Mouse (Mus musculus) myocyte (in vitro differentiated cells): Measurements from ENCODE around the gene Rptor. TPM values are rescaled to one million over a fixed set of nuclear protein-coding genes. Genes with fewer than 3 reads are reported as not detected.

Experiments used
- H3K27me3 ChIP-seq: one replicate; pipeline ENCODE4 v1.6.1; 2011; ENCODE audit not compliant: control insufficient read depth, insufficient read depth, insufficient read length
- H3K36me3 ChIP-seq: one replicate; pipeline ENCODE4 v1.6.1; 2011; ENCODE audit not compliant: control insufficient read depth, insufficient read depth
- H3K4me2 ChIP-seq: one replicate; pipeline ENCODE4 v1.6.1; 2011; ENCODE audit warnings: low read depth, control low read depth
- H3K4me3 ChIP-seq: one replicate; pipeline ENCODE4 v1.5.1; 2011; ENCODE audit warnings: mild to moderate bottlenecking, control low read depth, moderate library complexity
- H3K79me2 ChIP-seq: one replicate; pipeline ENCODE4 v1.6.1; 2011; ENCODE audit not compliant: control insufficient read depth, insufficient read depth
- H3ac ChIP-seq: one replicate; pipeline ENCODE4 v1.6.1; 2011; ENCODE audit not compliant: control insufficient read depth, insufficient read length
- CEBPB ChIP-seq: IDR thresholded peaks from 2 replicates; pipeline ENCODE4 v1.6.1; 2011; ENCODE audit warnings: mild to moderate bottlenecking, moderate library complexity; ENCODE audit not compliant: poor library complexity, insufficient read depth, severe bottlenecking
- E2F4 ChIP-seq: IDR thresholded peaks from one replicate; pipeline ENCODE4 v1.6.1; 2011; ENCODE audit warnings: mild to moderate bottlenecking, control low read depth, moderate library complexity; ENCODE audit not compliant: insufficient read depth
- MAX ChIP-seq: IDR thresholded peaks from one replicate; pipeline ENCODE4 v1.6.1; 2011; ENCODE audit warnings: low read depth, mild to moderate bottlenecking, control low read depth
- MYOD1 ChIP-seq, 3 experiments: IDR thresholded peaks; one replicate each; pipeline ENCODE4 v1.6.1; 2011; ENCODE audit warnings: control low read depth in 2 of 3, low read depth in 2 of 3, mild to moderate bottlenecking in 2 of 3, moderate library complexity in 1 of 3; ENCODE audit not compliant: insufficient read length in 2 of 3, control insufficient read depth in 1 of 3
- MYOG ChIP-seq, 3 experiments: IDR thresholded peaks; one replicate each; pipeline ENCODE4 v1.6.1; 2011; ENCODE audit warnings: control low read depth in 2 of 3, low read depth in 2 of 3, mild to moderate bottlenecking in 2 of 3; ENCODE audit not compliant: insufficient read length in 2 of 3, control insufficient read depth in 1 of 3, insufficient read depth in 1 of 3
- POLR2A ChIP-seq: IDR thresholded peaks from one replicate; pipeline ENCODE4 v1.6.1; 2011; ENCODE audit warnings: low read depth, mild to moderate bottlenecking, control low read depth, moderate library complexity; ENCODE audit not compliant: insufficient read length
- POLR2AphosphoS2 ChIP-seq: IDR thresholded peaks from one replicate; pipeline ENCODE4 v1.6.1; 2011; ENCODE audit warnings: low read depth, control low read depth; ENCODE audit not compliant: insufficient read length
- REST ChIP-seq: IDR thresholded peaks from one replicate; pipeline ENCODE4 v1.6.1; 2011; ENCODE audit warnings: mild to moderate bottlenecking, control low read depth, moderate library complexity; ENCODE audit not compliant: insufficient read depth, insufficient read length
- SRF ChIP-seq: IDR thresholded peaks from one replicate; pipeline ENCODE4 v1.6.1; 2011; ENCODE audit warnings: low read depth; ENCODE audit not compliant: control insufficient read depth, insufficient read length
- TCF12 ChIP-seq: IDR thresholded peaks from one replicate; pipeline ENCODE4 v1.6.1; 2011; ENCODE audit warnings: mild to moderate bottlenecking, control low read depth; ENCODE audit not compliant: poor library complexity, insufficient read depth, severe bottlenecking
- TCF3 ChIP-seq: IDR thresholded peaks from one replicate; pipeline ENCODE4 v1.6.1; 2011; ENCODE audit warnings: low read depth, control low read depth; ENCODE audit not compliant: insufficient read length
- USF1 ChIP-seq: IDR thresholded peaks from one replicate; pipeline ENCODE4 v1.6.1; 2011; ENCODE audit warnings: low read depth, mild to moderate bottlenecking, control low read depth, moderate library complexity
- polyA plus RNA-seq: library from polyadenylated mRNA; unstranded; fragments of >200 nt; fragmentation: generic; extraction: Trizol; gene quantifications from one replicate; pipeline ENCODE4 v1.2.1, GENCODE M21; 2012; ENCODE audit warnings: missing spikeins

The Rptor gene
- polyA plus RNA-seq, 1 experiment, result 59.5 TPM

GRCm38 (mm10) chr11:119912845-119913244, 310.1 kb downstream of the Rptor start:
- H3K79me2 ChIP-seq, result peaks cover 14% of the 10 kb centered on the region
- H3ac ChIP-seq, result no peak overlapping the region
- peak overlapping the region; percentile 99 for H3K4me2 ChIP-seq
- TF ChIP-seq POLR2AphosphoS2 (no peak), CEBPB (no peak), SRF (no peak), MAX (no peak), REST (no peak), MYOD1 (IDR thresholded peaks at IDR 0.05; ENCODE audit: control insufficient read depth in 1 of 3, insufficient read length in 2 of 3, low read depth in 2 of 3) (no peak), TCF3 (no peak), E2F4 (no peak), USF1 (no peak), MYOG (IDR thresholded peaks at IDR 0.05; ENCODE audit: control insufficient read depth in 1 of 3, insufficient read depth in 1 of 3, insufficient read length in 2 of 3, low read depth in 2 of 3) (no peak), POLR2A (no peak), TCF12 (no peak)
- no peaks in the 10 kb centered on the region for H3K27me3 ChIP-seq
- peak overlapping the region; percentile 86 for H3K4me3 ChIP-seq
- peaks cover 7% of the 10 kb centered on the region for H3K36me3 ChIP-seq

DNA sequence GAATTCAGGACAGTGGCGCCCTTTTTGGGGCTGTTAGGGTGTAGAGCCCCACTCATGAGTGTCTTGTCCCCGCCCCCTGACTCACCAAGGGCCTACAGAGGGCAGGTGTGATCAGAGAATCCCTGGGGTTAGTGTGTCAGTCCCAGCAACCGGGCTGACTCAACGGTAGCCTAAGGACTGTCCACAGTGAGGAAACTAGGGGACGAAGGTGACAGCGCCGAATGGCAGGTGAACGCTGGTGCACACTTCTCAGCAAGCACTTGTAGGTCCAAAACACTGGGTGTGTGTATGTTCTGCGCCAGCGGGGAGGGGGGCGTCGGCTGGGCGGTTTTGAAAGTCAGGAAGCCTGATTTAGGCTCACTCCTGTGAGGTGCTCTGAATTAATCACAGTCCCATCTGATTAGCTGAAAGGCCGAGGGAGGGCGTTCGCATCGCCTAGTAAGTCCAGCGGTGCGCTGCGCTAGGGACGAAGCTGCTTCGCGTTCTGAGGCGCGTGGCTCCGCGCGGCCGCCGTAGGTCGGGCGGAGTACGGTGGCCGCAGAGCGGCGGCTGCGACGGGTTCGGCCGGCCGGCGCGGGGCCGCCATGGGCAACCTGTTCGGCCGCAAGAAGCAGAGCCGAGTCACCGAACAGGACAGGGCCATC, 310.7 kb downstream of the Rptor start, which contains the start of gene Chmp6:
Gene Chmp6, plus strand, starts transcription at position 151 of the 644 bp plus-strand sequence.
- H3K4me3 ChIP-seq, result peak within 1 kb of the TSS; percentile 86
- TF ChIP-seq TCF12 (no peak), E2F4 (no peak), POLR2AphosphoS2 (peak; percentile 61), MYOG (IDR thresholded peaks at IDR 0.05; ENCODE audit: control insufficient read depth in 1 of 3, insufficient read depth in 1 of 3, insufficient read length in 2 of 3, low read depth in 2 of 3) (peak in 2 of 3 experiments; percentile 2 to 57), POLR2A (peak; percentile 51), SRF (peak; percentile 65), CEBPB (no peak)
- peak within 1 kb of the TSS; percentile 54 for H3ac ChIP-seq
- H3K27me3 ChIP-seq, result no peaks in the 10 kb centered on the region
- peaks cover 7% of the 10 kb centered on the region for H3K36me3 ChIP-seq
- peaks cover 14% of the 10 kb centered on the region for H3K79me2 ChIP-seq
- peak within 1 kb of the TSS; percentile 99 for H3K4me2 ChIP-seq

DNA sequence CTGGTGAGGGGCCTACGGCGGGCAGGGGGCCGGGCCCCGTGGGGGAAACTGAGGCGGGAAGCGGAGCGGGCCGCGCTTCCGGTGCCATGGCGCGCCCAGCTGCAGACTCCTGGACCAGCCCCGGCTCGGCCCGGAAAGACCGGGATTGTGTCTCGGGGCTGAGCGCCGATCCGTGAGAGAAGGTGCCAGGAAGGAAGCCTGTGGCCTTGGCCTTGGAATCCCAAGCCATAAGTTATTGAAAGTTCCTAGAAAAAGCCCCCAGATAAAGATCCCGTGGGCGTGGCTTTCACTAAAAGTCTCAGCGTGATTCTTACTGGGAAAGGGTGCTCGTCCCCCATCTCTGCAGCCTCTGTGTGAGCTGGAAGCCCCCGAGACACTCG, 311.2 kb downstream of the Rptor start:
- H3K79me2 ChIP-seq, result peaks cover 14% of the 10 kb centered on the region
- peak overlapping the region; percentile 86 for H3K4me3 ChIP-seq
- H3K36me3 ChIP-seq, result peaks cover 7% of the 10 kb centered on the region
- no peaks in the 10 kb centered on the region for H3K27me3 ChIP-seq
- TF ChIP-seq TCF3 (no peak), CEBPB (no peak), REST (no peak), MAX (no peak), MYOD1 (IDR thresholded peaks at IDR 0.05; ENCODE audit: control insufficient read depth in 1 of 3, insufficient read length in 2 of 3, low read depth in 2 of 3) (no peak), POLR2A (no peak), TCF12 (no peak), MYOG (IDR thresholded peaks at IDR 0.05; ENCODE audit: control insufficient read depth in 1 of 3, insufficient read depth in 1 of 3, insufficient read length in 2 of 3, low read depth in 2 of 3) (no peak), USF1 (no peak), SRF (no peak)
- peak overlapping the region; percentile 54 for H3ac ChIP-seq
- H3K4me2 ChIP-seq, result peak overlapping the region; percentile 86

GRCm38 (mm10) chr11:119914381-119914780, 311.7 kb downstream of the Rptor start:
- TF ChIP-seq SRF (no peak), E2F4 (no peak), USF1 (no peak), MYOG (IDR thresholded peaks at IDR 0.05; ENCODE audit: control insufficient read depth in 1 of 3, insufficient read depth in 1 of 3, insufficient read length in 2 of 3, low read depth in 2 of 3) (no peak)
- Histone ChIP-seq H3K36me3 (peaks cover 7% of the 10 kb centered on the region), H3K27me3 (no peaks in the 10 kb centered on the region), H3K4me3 (peak overlapping the region; percentile 86), H3ac (peak overlapping the region; percentile 54), H3K79me2 (peaks cover 14% of the 10 kb centered on the region), H3K4me2 (peak overlapping the region; percentile 86)

- peaks cover 7% of the 10 kb centered on the region for H3K36me3 ChIP-seq
- H3K79me2 ChIP-seq, result peaks cover 14% of the 10 kb centered on the region
- no peak for TF ChIP-seq TCF3
- no peak overlapping the region for H3ac ChIP-seq
- H3K27me3 ChIP-seq, result no peaks in the 10 kb centered on the region
- H3K4me2 ChIP-seq, result no peak overlapping the region
- peak overlapping the region; percentile 86 for H3K4me3 ChIP-seq
Observed at GRCm38 (mm10) chr11:119915666-119916065, 313.0 kb downstream of the Rptor start.
